Mouse (Mus musculus) layer of hippocampus, postnatal 10 days (tissue): ENCODE results near the gene Usp51. TPM values are rescaled to one million over a fixed set of nuclear protein-coding genes. Genes with fewer than 3 reads are reported as not detected.
"Not testable (repeated sequence)": the region's sequence is repeated elsewhere in the genome, so short reads cannot be mapped to it uniquely, and the experiment has no call there.

Experiments
- DNase-seq, 2 experiments: peaks; one replicate each; pipeline ENCODE4 v3.0.0; 2021; ENCODE audit warnings: low spot score in 2 of 2
- long read RNA-seq: library from polyadenylated mRNA; stranded (forward); transcript quantifications from one replicate; pipeline ENCODE4 v2.0.0, GENCODE M21; 2023
- total RNA-seq, 2 experiments: library from RNA; stranded (reverse); gene quantifications; 2 replicates each; pipeline ENCODE4 v1.2.3; 2021

Usp51 gene
- total RNA-seq = 1 to 10 TPM; 2.7 to 4.1 TPM
- long read RNA-seq = 0 reads

DNA sequence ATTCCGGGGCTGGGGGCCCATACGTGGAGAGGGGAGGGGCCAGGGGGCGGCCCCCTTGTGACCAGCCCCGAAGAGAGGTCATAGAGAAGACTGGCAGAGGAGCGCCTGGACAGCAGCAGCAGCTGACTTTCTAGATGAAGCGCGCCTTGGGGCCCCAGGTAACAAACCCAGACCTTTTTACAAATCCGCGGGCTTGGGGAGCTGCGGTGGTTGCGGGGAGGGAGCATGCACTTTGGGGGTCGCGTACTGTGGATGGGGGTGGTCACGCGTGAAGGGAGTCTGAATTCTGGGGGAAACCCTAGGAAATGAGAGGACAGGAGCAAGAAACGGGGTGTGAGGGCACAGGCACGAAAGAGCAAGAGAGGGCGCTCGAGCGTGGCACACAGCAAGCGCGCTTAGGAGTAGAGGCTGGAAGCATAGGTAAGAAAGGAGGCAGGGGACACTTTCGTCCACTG, at the start of gene Usp51:
TSS of gene Usp51 (plus strand) at position 83 of the 455 bp plus-strand sequence.
- DNase-seq = peak; percentile 37 to 63

DNA sequence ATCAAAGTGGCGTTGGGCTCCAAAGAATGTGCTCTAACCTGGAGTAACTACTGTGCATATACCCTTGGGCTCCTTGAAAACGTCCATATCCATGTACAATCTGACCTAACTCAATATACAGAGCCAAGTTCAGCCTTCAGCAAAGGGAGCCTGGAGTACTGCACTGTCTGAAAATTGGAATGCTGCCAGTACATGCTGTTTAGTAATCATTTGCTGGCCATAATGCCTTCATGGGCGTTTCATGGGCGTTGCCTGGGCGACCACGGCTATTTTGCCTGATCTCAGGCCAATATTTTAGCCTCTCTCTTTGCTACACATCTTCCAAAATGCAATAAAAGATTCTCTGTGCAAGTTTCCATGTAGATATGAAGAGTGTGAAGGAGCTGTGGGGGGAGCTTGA, 36.7 kb upstream of the Usp51 start:
- DNase-seq = no peak

DNA sequence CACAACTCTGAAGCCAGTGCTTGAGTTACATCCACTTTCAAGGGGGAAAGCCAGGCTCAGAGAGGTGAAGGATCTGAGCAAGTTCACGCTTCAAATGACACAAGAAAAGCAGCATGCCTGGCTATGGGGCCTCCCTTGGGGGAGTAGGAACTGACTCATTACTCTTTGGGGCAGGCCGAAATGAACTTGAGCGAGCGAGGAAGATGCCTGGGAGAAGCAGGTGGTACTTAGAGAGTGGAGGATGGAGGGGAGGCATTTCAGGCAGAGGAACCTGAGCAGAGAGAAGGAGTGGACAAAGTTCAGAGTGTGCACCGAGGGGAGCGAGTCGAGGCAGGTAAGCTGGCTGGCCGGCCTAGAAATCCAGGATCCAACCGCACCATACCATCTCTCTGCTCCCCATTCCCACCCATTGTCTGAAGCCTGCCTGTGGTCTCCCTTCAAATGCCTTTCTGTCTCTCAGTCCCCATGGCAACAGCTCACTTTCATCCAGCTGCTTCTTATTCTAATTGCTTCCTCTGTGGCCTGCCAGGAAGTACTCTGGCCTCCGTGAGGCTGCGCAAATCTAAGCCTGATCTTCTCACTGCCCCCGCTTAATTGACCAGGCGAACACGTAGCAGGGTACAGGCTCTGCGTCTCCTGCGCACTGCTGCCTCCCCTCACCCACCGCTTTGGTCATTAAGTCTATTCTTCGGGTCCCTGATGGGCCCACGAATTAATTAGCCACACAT, 32.6 kb upstream of the Usp51 start:
- DNase-seq = not testable (repeated sequence)

DNA sequence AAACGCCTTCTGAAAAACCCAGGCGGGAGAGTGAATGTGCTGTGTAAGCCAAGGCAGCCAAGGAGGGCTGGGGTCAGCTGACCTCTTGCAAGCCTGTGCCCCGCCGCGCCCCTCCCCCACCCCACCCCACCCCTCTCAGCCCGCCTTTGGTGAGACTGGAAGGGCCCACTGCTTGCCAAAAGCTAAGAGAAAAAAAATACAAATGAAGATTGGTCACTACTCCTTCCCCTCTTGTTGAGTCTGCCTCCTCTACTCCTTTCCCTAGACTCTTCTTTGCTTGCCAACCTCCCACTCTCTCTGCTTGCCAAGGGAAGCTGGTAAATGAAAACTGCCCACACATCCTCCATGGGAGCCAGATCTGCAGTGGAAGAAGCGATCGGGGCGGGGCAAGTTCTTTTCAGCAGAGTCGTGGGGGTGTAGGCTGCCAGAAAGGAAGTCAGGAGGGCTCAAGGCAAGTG, 32.0 kb upstream of the Usp51 start:
- peak; percentile 34 to 56 for DNase-seq

DNA sequence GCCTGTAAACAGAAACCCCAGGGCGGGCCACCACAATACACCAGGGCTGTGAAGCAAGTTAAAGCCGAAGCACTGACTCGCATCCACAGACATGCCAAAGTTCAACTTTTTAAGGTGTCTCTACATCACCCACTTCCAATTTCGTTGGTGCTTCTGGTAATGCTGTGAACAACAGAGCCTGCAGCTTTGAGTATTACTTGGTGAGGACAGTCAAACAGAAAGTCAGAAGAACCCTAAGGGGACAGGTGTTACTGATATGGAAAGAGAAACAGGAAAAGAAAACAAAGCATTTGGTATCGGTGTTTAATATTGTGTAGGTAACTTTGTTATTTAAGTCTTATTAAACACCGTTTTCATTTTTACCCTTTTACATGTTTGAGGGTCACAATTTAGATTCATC, 29.7 kb upstream of the Usp51 start:
- DNase-seq = no peak

DNA sequence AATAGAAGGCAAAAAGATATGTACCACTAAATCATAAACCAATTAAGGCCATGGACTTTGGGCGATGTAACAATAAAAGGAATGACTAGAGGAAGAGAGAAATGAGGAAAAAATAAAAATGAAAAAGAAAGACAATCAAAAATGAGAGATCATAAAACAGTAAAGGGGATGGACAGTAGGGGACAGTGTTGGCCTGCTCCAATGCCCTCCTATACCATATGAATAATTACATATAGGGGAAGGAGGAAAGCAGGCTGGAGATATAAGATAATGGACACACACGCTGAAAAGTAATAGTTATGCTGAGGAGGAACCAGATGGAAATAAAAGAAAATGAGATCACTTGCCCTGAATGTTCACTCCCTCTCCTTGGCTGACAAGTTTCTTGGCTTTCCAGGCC, 21.3 kb upstream of the Usp51 start:
- no peak for DNase-seq

DNA sequence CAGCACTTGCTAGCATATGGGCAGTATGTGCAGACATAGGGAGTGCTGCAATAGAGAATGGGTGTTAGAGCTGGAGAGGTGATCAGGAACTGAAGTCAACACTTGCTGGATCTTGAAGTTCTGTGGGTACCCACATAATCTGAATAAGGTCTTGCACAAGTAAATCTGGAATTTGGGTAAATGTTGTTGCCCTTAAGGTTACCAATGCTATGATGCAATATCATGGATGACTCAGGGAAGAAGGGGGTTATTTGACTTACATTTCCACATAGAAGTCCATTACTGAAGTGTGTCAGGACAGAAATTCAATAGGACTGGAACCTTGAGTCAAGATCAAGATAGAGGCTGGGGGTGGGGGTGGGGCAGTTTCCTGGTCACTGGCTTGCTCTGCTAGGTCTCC, 16.4 kb upstream of the Usp51 start:
- not testable (repeated sequence) for DNase-seq

DNA sequence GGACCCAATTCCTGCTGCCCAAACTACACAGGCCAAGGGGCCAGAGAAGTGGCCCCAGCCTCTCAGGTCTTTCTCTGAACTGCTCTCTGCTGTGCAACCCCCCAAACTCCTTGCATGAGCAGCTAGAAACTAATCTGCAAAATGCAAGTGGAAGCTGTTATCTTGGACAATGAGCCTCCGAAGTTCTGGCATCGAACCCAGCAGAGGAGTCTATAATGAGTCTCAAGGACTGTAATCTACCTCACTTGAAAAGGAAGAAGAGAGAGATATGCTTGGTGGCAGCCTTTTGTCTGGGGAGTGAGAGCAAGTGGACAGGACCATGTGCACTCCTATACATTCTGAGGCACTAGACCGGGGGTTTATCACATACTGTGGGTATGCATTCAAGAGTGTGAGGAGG, 10.2 kb upstream of the Usp51 start:
- DNase-seq = not testable (repeated sequence)

DNA sequence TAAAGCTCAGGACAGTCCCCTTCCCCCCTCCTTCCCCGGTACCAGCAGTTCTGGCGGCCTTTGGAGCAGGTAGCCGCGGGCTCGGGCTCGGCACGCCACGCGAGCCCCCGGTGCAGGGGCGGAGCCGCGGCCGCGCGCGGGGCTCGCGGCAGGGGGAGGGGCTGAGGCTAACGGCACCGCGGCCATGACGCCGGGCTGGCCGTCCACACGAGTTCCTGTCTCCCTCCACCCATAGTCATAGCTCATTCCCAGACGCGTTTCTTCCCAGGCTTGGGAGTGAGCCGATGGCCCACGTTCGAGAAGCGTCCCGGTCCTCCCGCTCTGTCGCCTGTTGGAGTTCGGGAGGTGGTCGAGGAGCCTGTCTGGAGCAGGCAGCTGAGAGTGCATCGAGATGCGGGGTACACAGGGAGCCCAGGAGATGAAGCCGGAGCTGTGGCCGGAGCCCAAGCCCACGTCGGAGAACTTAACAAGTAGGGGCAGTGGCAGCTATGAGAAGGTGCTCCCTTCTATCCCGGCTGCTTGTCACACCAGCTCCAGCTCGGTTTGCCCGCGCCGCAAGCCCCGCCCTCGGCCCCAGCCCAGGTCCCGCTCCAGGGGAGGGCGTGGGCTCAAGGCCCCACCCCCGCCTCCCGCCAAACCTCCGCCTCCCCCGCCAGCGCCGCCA, 884 bp downstream of the Usp51 start:
- peak; percentile 33 to 55 for DNase-seq

DNA sequence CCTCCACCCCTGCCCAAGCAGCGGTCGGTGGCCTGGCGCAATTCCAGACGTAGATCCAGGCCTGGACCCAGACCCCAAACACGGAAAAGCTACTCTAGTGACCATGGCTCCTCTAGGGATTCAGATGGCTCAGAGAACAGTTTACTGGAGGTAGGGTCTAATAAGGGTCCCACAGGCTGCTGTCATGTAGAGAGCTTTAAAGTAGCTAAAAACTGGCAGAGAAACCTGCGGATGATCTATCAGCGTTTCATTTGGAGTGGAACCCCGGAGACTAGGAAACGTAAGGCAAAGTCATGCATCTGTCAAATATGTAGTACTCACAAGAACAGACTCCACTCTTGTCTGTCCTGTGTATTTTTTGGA, 1.4 kb downstream of the Usp51 start:
- DNase-seq = no peak

DNA sequence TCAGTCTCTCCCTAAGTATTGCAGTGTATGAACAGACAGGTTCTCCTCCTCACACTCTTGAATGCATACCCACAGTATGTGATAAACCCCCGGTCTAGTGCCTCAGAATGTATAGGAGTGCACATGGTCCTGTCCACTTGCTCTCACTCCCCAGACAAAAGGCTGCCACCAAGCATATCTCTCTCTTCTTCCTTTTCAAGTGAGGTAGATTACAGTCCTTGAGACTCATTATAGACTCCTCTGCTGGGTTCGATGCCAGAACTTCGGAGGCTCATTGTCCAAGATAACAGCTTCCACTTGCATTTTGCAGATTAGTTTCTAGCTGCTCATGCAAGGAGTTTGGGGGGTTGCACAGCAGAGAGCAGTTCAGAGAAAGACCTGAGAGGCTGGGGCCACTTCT, 19.0 kb downstream of the Usp51 start:
- DNase-seq = not testable (repeated sequence)

DNA sequence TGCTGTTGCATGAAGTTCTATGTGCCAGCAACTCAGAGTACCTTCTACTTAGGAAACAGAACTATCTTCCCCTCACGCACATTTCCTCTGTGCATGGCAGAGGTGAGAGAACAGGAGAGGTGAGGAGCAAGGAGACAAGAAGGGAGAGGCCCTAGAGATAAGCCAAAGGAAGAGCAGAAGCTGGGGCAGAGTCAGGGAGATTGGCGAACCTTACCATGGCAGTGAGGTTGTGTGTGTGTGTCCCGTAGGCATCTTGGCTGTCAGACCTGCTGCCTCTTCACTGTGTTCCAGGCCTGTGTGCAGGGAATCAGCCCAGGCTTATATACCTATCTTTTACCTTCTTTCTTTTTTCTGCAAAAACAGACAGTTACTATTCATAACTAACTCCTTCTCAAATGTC, 19.4 kb downstream of the Usp51 start:
- not testable (repeated sequence) for DNase-seq

DNA sequence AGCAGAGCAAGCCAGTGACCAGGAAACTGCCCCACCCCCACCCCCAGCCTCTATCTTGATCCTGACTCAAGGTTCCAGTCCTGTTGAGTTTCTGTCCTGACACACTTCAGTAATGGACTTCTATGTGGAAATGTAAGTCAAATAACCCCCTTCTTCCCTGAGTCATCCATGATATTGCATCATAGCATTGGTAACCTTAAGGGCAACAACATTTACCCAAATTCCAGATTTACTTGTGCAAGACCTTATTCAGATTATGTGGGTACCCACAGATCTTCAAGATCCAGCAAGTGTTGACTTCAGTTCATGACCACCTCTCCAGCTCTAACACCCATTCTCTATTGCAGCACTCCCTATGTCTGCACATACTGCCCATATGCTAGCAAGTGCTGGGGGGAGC, 25.3 kb downstream of the Usp51 start:
- DNase-seq = not testable (repeated sequence)

DNA sequence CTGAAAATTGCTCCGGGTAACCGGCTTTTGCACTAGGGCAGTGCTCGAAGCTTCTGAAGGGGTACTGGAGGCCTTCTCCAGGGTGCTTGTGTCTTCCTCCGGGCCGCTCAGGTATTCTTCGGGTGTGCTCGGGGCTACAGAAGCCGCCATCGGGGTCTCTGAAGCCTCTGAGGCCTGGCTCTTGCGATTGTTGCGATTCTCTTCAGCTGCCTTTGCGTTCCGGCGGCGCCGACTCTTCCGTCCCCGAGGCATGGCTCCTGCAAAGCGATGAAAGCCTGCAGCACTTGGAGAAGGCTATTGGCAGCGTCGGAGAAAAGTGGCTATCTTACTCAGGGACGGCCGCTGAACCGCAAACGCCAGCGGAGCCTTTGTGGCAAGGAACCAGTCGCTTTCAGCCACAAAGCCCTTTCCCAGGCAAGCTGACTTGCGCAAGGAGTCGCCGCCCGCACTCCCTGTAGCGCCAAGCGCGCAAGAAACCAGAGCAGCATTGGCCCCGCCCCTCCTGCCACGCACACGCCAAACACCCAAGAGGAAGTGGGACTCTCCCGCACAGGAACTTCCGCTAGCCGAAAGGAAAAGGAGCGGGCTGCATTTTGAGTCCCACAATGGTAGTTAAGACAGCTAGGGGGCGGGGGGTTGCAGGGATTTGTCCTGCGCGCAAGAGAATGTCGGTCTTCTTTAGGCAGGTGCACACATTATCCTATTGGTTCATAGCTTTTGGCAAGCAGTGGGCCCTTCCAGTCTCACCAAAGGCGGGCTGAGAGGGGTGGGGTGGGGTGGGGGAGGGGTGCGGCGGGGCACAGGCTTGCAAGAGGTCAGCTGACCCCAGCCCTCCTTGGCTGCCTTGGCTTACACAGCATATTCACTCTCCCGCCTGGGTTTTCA, 31.1 kb downstream of the Usp51 start, which contains the start of gene Mageh1:
TSS of gene Mageh1 (minus strand) at position 489 of the 885 bp plus-strand sequence.
- peak; percentile 71 to 79 for DNase-seq

DNA sequence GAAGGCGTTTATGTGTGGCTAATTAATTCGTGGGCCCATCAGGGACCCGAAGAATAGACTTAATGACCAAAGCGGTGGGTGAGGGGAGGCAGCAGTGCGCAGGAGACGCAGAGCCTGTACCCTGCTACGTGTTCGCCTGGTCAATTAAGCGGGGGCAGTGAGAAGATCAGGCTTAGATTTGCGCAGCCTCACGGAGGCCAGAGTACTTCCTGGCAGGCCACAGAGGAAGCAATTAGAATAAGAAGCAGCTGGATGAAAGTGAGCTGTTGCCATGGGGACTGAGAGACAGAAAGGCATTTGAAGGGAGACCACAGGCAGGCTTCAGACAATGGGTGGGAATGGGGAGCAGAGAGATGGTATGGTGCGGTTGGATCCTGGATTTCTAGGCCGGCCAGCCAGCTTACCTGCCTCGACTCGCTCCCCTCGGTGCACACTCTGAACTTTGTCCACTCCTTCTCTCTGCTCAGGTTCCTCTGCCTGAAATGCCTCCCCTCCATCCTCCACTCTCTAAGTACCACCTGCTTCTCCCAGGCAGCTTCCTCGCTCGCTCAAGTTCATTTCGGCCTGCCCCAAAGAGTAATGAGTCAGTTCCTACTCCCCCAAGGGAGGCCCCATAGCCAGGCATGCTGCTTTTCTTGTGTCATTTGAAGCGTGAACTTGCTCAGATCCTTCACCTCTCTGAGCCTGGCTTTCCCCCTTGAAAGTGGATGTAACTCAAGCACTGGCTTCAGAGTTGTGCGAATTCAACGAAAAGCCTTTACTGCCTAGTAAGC, 31.9 kb downstream of the Usp51 start:
- not testable (repeated sequence) for DNase-seq

Other genes starting within 250 kb of the Usp51 start
- gene Shroom2, start 237.0 kb upstream of the Usp51 start, total RNA-seq = 100 to 1,000 TPM; 157 to 167 TPM
- under 1 TPM in 1 of 2 experiments, not detected in 1; 0.36 TPM for gene Gpr143, start 224.5 kb upstream of the Usp51 start, total RNA-seq
- gene Mageh1, start 31.1 kb downstream of the Usp51 start, total RNA-seq = 10 to 100 TPM; 57.1 to 61.4 TPM
- under 1 TPM; 0.47 to 0.75 TPM for gene Foxr2, start 112.3 kb downstream of the Usp51 start, total RNA-seq
- 100 to 1,000 TPM; 103 to 112 TPM for gene Rragb, start 133.5 kb downstream of the Usp51 start, total RNA-seq
- 10 to 100 TPM; 10.3 to 11.0 TPM for gene Klf8, start 231.0 kb downstream of the Usp51 start, total RNA-seq